Mouse (Mus musculus): Measurements from ENCODE around the gene Epor. TPM values are rescaled to one million over a fixed set of nuclear protein-coding genes. Genes with fewer than 3 reads are reported as not detected.

The Epor gene
- polyA plus RNA-seq, 1 experiment from 2014 or later = 1.0 TPM

DNA sequence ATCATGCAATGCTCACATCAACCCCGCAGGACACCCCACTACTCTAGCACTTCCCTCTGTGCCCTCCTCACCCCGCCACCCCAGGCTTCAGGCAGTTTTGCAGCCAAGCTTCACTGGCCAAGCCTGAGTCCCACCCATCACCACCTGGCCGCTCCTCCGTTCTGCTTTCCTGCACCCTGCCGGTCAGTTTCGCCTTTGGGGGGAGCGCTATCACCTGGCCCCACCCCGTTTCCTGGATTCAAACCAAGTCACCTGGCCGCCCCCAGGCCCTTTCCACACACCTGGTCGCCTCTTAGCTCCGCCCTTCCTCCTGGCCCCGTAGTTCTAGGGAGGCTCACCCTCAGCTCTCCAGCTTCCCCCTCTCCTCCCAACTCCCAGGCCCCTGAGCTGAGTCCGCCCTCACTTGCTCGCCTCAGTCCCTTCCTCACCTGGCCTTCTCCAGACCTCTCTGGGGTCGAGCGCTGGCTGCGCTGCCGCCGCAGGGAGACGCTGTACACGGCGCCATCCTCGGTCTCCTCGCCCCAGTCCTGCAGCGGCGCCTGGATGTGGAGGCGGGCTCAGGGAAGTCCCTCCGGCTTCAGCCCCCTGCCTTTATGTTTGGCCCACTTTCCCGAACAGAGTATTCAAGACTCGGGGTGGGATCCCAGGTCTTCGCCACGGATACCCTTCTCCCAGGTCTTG lies 25.3 kb upstream of the Epor start:
- Histone ChIP-seq H3K9me3 (replicated peaks) (no peaks in the 10 kb centered on the region), H3K27ac (replicated peaks) (no peak overlapping the region), H3K27me3 (replicated peaks) (peaks cover 61% of the 10 kb centered on the region), H3K4me1 (peaks cover 25% of the 10 kb centered on the region), H3K4me3 (replicated peaks) (peak overlapping the region; percentile 34), H3K9ac (replicated peaks) (peak overlapping the region; percentile 17), H3K36me3 (no peaks in the 10 kb centered on the region), H3K4me2 (peak overlapping the region; percentile 62)
- ATAC-seq (ENCODE audit: low FRiP score) = no peak
- WGBS = under 1% methylated on average over 32 of the region's 32 CpGs

DNA sequence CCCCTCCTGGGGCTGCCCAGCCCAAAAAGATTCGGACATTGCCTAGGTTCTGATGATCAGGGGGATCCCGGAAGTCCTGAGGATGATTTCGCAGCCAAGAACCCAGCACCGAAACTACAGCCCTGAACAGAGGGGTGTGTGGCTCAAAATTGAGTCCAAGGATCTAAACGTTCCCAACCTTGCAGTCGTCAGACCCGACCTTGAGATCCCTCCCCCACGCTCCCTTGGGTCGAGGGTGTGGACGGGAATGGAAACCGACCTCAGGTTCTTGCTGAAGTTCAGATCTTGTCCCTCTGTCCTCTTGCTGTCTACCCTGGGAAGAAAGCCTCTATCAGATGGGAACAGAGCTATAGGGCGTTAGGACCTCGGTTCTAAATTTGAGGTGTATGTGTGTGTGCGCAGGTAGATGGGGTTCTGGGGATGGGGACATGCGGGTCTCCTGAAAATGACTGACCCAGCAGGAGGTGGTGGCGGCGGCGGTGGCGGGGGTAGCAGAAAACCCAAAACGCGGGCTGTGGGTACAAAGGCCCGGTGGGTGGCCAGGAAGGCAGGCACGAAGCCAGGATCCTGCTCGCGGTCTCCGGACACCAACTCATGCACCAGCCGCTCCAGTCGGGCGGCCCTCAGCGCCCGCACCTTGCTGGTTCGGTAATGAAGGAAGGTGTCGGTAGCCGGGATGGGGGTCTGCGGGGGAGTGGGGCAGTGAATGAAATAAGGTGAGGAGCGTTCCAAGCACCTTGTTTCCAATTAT lies 24.5 kb upstream of the Epor start:
- H3K4me3 ChIP-seq (replicated peaks) = peak overlapping the region; percentile 34
- WGBS = 11% methylated on average over 32 of the region's 36 CpGs
- no peak for ATAC-seq (ENCODE audit: low FRiP score)
- H3K4me1 ChIP-seq = peaks cover 25% of the 10 kb centered on the region
- peak overlapping the region; percentile 62 for H3K4me2 ChIP-seq
- H3K27me3 ChIP-seq (replicated peaks) = peaks cover 61% of the 10 kb centered on the region
- H3K9ac ChIP-seq (replicated peaks) = 0 out of 2 replicates have a peak overlapping the region, but pooled peaks have one; percentile 17
- no peaks in the 10 kb centered on the region for H3K9me3 ChIP-seq (replicated peaks)
- no peak overlapping the region for H3K27ac ChIP-seq (replicated peaks)
- no peaks in the 10 kb centered on the region for H3K36me3 ChIP-seq

- ATAC-seq (ENCODE audit: low FRiP score) = no peak
- Histone ChIP-seq H3K9ac (replicated peaks) (no peak overlapping the region), H3K9me3 (replicated peaks) (no peaks in the 10 kb centered on the region), H3K36me3 (no peaks in the 10 kb centered on the region), H3K4me1 (peaks cover 12% of the 10 kb centered on the region), H3K27ac (replicated peaks) (no peak overlapping the region), H3K4me3 (replicated peaks) (no peak overlapping the region), H3K4me2 (no peak overlapping the region), H3K27me3 (replicated peaks) (peaks cover 28% of the 10 kb centered on the region)
- 32% methylated on average over 3 of the region's 3 CpGs for WGBS
Observed at GRCm38 (mm10) chr9:21983911-21984310, 20.6 kb upstream of the Epor start.

DNA sequence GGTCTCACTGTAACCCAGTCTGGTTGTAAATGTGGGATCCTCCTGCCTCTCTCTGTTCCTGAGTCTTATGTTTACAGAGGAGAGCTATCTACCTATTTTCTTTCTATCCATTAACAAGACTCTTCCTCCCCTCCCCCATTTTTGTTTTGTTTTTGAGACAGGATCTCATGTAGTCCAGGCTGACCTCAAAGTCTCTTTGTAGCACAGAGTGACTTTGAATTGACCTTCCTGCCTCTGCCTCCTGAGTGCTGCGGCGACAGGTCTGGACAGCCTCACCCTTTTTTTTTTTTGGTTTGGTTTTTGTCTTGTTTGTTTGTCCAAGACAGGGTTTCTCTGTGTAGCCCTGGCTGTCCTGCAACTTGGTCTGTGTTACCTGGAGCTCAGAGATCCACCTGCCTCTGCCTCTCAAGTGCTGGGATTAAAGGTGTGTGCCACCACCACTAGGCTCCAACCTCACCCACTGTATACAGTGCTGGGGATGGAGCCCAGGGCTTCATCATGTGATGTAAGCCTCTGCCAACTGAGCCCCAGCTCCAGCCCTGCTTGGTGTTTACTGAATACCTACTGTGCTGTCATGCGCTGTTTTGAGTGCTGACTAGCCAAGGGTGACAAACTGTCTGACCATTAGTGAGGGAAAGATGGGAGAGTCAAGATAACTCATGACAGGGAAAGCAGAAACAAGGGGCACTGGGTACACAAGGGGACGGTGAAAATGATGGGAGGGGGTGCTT lies 15.3 kb upstream of the Epor start:
- H3K4me1 ChIP-seq = no peaks in the 10 kb centered on the region
- H3K27me3 ChIP-seq (replicated peaks) = no peaks in the 10 kb centered on the region; the same call in 1 of the 2 replicates
- no peak overlapping the region for H3K4me3 ChIP-seq (replicated peaks)
- H3K9me3 ChIP-seq (replicated peaks) = no peaks in the 10 kb centered on the region
- no peak overlapping the region for H3K4me2 ChIP-seq
- H3K36me3 ChIP-seq = no peaks in the 10 kb centered on the region
- WGBS = 89% methylated on average over 4 of the region's 4 CpGs
- ATAC-seq (ENCODE audit: low FRiP score) = no peak
- no peak overlapping the region for H3K9ac ChIP-seq (replicated peaks)
- no peak overlapping the region for H3K27ac ChIP-seq (replicated peaks)

DNA sequence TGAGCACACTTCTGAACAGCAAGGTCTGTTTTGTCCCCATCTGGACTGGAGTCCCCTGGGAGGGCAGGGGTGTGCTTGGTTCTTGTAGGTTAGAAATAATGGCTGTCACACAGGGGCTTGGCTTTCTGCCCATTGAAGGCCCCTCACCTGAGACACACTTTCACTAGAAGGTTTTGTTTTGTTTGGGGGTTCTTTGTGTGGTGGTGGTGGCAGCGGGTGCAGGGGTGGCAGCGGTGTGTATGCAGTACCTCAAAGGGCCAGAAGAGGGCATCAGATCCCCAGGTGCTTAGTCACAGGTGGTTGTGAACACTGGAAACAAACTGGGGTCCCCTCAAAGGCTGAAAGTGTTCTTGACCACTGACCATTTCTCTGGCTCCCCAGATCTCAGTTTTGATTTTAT lies 14.7 kb upstream of the Epor start:
- H3K9ac ChIP-seq (replicated peaks) = no peak overlapping the region
- ATAC-seq (ENCODE audit: low FRiP score) = no peak
- no peak overlapping the region for H3K4me2 ChIP-seq
- no peaks in the 10 kb centered on the region; the same call in 1 of the 2 replicates for H3K27me3 ChIP-seq (replicated peaks)
- H3K9me3 ChIP-seq (replicated peaks) = no peaks in the 10 kb centered on the region
- no peak overlapping the region for H3K4me3 ChIP-seq (replicated peaks)
- no peak overlapping the region for H3K27ac ChIP-seq (replicated peaks)
- H3K36me3 ChIP-seq = no peaks in the 10 kb centered on the region
- 23% methylated on average over 2 of the region's 2 CpGs for WGBS
- H3K4me1 ChIP-seq = no peaks in the 10 kb centered on the region

DNA sequence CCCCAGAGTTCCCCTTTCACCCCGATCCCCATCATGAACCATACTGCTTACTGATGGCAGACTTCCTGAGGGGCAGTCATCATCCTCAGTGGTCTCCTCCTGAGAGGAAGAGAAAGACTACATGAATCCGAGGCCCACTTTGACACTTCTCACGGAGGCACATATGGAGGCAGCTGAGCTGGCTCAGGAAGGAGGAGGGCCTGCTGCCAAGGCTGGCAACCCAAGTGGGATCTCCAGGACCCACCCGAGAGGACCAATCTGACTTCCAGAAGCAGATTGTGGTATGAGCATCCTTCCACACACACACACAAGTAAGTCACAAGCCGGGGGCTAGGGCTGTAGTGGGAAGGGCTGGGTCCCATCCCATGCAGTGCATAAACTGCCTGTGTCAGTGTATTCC lies 14.0 kb upstream of the Epor start:
- Histone ChIP-seq H3K9ac (replicated peaks) (no peak overlapping the region), H3K36me3 (no peaks in the 10 kb centered on the region), H3K4me3 (replicated peaks) (no peak overlapping the region), H3K9me3 (replicated peaks) (no peaks in the 10 kb centered on the region), H3K4me2 (no peak overlapping the region), H3K27ac (replicated peaks) (no peak overlapping the region), H3K4me1 (no peaks in the 10 kb centered on the region), H3K27me3 (replicated peaks) (no peaks in the 10 kb centered on the region; the same call in 1 of the 2 replicates)
- no peak for ATAC-seq (ENCODE audit: low FRiP score)
- WGBS = 84% methylated on average over 5 of the region's 5 CpGs

- Histone ChIP-seq H3K4me1 (no peaks in the 10 kb centered on the region), H3K27ac (replicated peaks) (no peak overlapping the region), H3K9ac (replicated peaks) (no peak overlapping the region), H3K9me3 (replicated peaks) (no peaks in the 10 kb centered on the region), H3K4me2 (no peak overlapping the region), H3K27me3 (replicated peaks) (no peaks in the 10 kb centered on the region), H3K4me3 (replicated peaks) (no peak overlapping the region), H3K36me3 (no peaks in the 10 kb centered on the region)
- ATAC-seq (ENCODE audit: low FRiP score) = no peak
- WGBS = 90% methylated on average over 10 of the region's 10 CpGs
Observed at GRCm38 (mm10) chr9:21976626-21977175, 13.4 kb upstream of the Epor start.

GRCm38 (mm10) chr9:21969304-21969703 lies 6.0 kb upstream of the Epor start:
- Histone ChIP-seq H3K27ac (replicated peaks) (no peak overlapping the region), H3K36me3 (no peaks in the 10 kb centered on the region), H3K27me3 (replicated peaks) (0 out of 2 replicates have a peak, but pooled peaks cover 3% of the 10 kb centered on the region), H3K4me1 (no peaks in the 10 kb centered on the region), H3K9ac (replicated peaks) (no peak overlapping the region), H3K4me2 (no peak overlapping the region), H3K9me3 (replicated peaks) (no peaks in the 10 kb centered on the region), H3K4me3 (replicated peaks) (no peak overlapping the region)
- ATAC-seq (ENCODE audit: low FRiP score) = no peak
- 93% methylated on average over 4 of the region's 4 CpGs for WGBS

GRCm38 (mm10) chr9:21968883-21969282 lies 5.6 kb upstream of the Epor start:
- Histone ChIP-seq H3K36me3 (no peaks in the 10 kb centered on the region), H3K4me1 (no peaks in the 10 kb centered on the region), H3K4me3 (replicated peaks) (no peak overlapping the region), H3K9ac (replicated peaks) (no peak overlapping the region), H3K27ac (replicated peaks) (no peak overlapping the region), H3K9me3 (replicated peaks) (no peaks in the 10 kb centered on the region), H3K27me3 (replicated peaks) (0 out of 2 replicates have a peak, but pooled peaks cover 7% of the 10 kb centered on the region), H3K4me2 (no peak overlapping the region)
- no peak for ATAC-seq (ENCODE audit: low FRiP score)
- WGBS = 71% methylated on average over 6 of the region's 6 CpGs

- Histone ChIP-seq H3K36me3 (no peaks in the 10 kb centered on the region), H3K4me2 (peak overlapping the region; percentile 78), H3K27ac (replicated peaks) (no peak overlapping the region), H3K9ac (replicated peaks) (peak overlapping the region; percentile 30), H3K9me3 (replicated peaks) (no peaks in the 10 kb centered on the region), H3K27me3 (replicated peaks) (peaks cover 52% of the 10 kb centered on the region), H3K4me1 (peaks cover 24% of the 10 kb centered on the region), H3K4me3 (replicated peaks) (peak overlapping the region; percentile 40)
- WGBS = 5% methylated on average over 34 of the region's 34 CpGs
- peak; percentile 29; the same call in 1 of the 2 replicates for ATAC-seq (ENCODE audit: low FRiP score)
Observed at GRCm38 (mm10) chr9:21962416-21963059, 768 bp downstream of the Epor start.

DNA sequence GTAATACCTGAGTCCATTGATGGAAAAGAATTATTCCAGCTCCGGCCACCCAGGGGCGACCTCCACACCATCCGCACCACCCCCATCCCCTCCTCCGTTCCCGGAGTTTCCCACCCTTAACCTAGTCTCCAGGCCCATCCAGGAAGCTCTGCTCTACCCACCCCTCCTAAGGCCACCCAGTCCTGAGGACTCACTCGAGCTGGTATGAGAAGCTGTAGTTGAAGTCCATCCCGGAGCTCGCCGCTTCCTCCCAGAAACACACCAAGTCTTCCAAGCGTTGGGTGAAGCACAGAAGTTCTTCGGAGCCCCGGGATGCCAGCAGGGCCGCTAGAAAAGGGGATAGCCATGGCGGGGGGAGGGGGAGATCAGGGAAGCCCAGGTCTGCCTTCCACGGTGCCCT lies 1.3 kb downstream of the Epor start:
- no peak for ATAC-seq (ENCODE audit: low FRiP score)
- Histone ChIP-seq H3K9ac (replicated peaks) (peak overlapping the region; percentile 30), H3K4me1 (peaks cover 24% of the 10 kb centered on the region), H3K9me3 (replicated peaks) (no peaks in the 10 kb centered on the region), H3K4me3 (replicated peaks) (peak overlapping the region; percentile 40), H3K27ac (replicated peaks) (no peak overlapping the region), H3K36me3 (no peaks in the 10 kb centered on the region), H3K4me2 (peak overlapping the region; percentile 78), H3K27me3 (replicated peaks) (peaks cover 52% of the 10 kb centered on the region)
- WGBS = under 1% methylated on average over 15 of the region's 15 CpGs
